Mouse (Mus musculus): ENCODE measurements around the gene Mgme1.

- TF ChIP-seq CTCF (IDR thresholded peaks at IDR 0.05) (no peak), EP300 (IDR thresholded peaks at IDR 0.05) (no peak)
Observed at GRCm38 (mm10) chr2:144228521-144229346, 41.7 kb upstream of the Mgme1 start.
